In genomic region chr15:59836631-59837030, GRCm38 (mm10) we compare ENCODE assay signal across 23 mouse cellular contexts.
DNase-seq lines count a peak whose midpoint lies in the region; ATAC-seq and TF ChIP-seq lines count a peak whose summit lies in the region.
"Had no signal": no experiment of that assay in that cellular context is flagged by ENCODE, and none has a peak within 500 bp of the region (broad histone marks: within the 10 kb centered on the region; RNA-seq: fewer than 3 reads in every experiment).

No protein-coding gene starts in this region.

- DNase-seq in frontal cortex, postnatal 10 days (ENCODE audit: low spot score in 2 of 2): no peak
- DNase-seq in NIH3T3 (ENCODE audit: low read depth): peak; percentile 57
- no peak for DNase-seq in adrenal gland, adult (ENCODE audit: inconsistent age in 2 of 2, low spot score in 1 of 2)
- no peak for DNase-seq in layer of hippocampus, adult 11-12 months (ENCODE audit: low spot score)
- no peak for DNase-seq in right cerebral cortex, adult 18-20 months
- DNase-seq: adrenal gland, adult 2 months; adrenal gland, postnatal 36 days; cerebellum, adult 11 months; cerebellum, adult 8-10 months; cerebellum, postnatal 14 days; embryo, embryonic 11 days; heart, postnatal 14 days had no signal

- H3K4me2 ChIP-seq in myocyte (ENCODE audit: low read depth): peak overlapping the region; percentile 62
- H3K4me2 ChIP-seq: embryonic facial prominence, embryonic 15.5 days; heart, embryonic 15.5 days; hindbrain, embryonic 13.5 days had no signal

- H3K79me2 ChIP-seq in myocyte (ENCODE audit: control insufficient read depth, insufficient read depth): no peaks in the 10 kb centered on the region

- no peaks in the 10 kb centered on the region for H3K36me3 ChIP-seq in myocyte (ENCODE audit: control insufficient read depth, insufficient read depth)
- H3K36me3 ChIP-seq: embryonic facial prominence, embryonic 15.5 days; G1E; heart, embryonic 10.5 days; heart, embryonic 15.5 days; hindbrain, embryonic 13.5 days had no signal

- no peaks in the 10 kb centered on the region for H3K27me3 ChIP-seq in myocyte (ENCODE audit: control insufficient read depth, insufficient read depth, insufficient read length)
- H3K27me3 ChIP-seq: embryonic facial prominence, embryonic 15.5 days; heart, embryonic 15.5 days; hindbrain, embryonic 13.5 days had no signal

- no peak overlapping the region for H3K4me3 ChIP-seq in myocyte
- H3K4me3 ChIP-seq: embryonic facial prominence, embryonic 15.5 days; erythroblast, embryonic 14.5 days; heart, embryonic 10.5 days; heart, embryonic 15.5 days; hindbrain, embryonic 13.5 days had no signal

- no peak overlapping the region for H3ac ChIP-seq in myocyte (ENCODE audit: control insufficient read depth, insufficient read length)

- peak; percentile 85 for ATAC-seq in frontal cortex, adult (ENCODE audit: low TSS enrichment)
- ATAC-seq: activated CD4-positive, CD25-positive, alpha-beta regulatory T cell, adult 4 months; forebrain, embryonic 16.5 days; hindbrain, postnatal 0 days had no signal

- no peak for TF ChIP-seq POLR2A in myocyte (IDR thresholded peaks at IDR 0.05; ENCODE audit: insufficient read length, low read depth)

TF ChIP-seq in myocyte, 11 proteins besides CTCF, POLR2A, EP300 and RAD21:
- TF ChIP-seq TCF12 (IDR thresholded peaks at IDR 0.05; ENCODE audit: insufficient read depth, poor library complexity, severe bottlenecking) (no peak), E2F4 (IDR thresholded peaks at IDR 0.05; ENCODE audit: insufficient read depth) (no peak), TCF3 (IDR thresholded peaks at IDR 0.05; ENCODE audit: insufficient read length, low read depth) (no peak), MYOG (IDR thresholded peaks at IDR 0.05; ENCODE audit: control insufficient read depth in 1 of 3, insufficient read depth in 1 of 3, insufficient read length in 2 of 3, low read depth in 2 of 3) (no peak), SRF (IDR thresholded peaks at IDR 0.05; ENCODE audit: control insufficient read depth, insufficient read length, low read depth) (no peak), REST (IDR thresholded peaks at IDR 0.05; ENCODE audit: insufficient read depth, insufficient read length) (no peak), USF1 (IDR thresholded peaks at IDR 0.05; ENCODE audit: low read depth) (no peak), CEBPB (IDR thresholded peaks at IDR 0.05; ENCODE audit: insufficient read depth, poor library complexity, severe bottlenecking) (0 out of 2 replicates have a peak, but pooled peaks have one; percentile 7), POLR2AphosphoS2 (IDR thresholded peaks at IDR 0.05; ENCODE audit: insufficient read length, low read depth) (no peak)
